Comparison of ENCODE assay signal across 23 mouse cellular contexts in genomic region chr12:58556060-58556459, GRCm38 (mm10).
DNase-seq lines count a peak whose midpoint lies in the region; ATAC-seq and TF ChIP-seq lines count a peak whose summit lies in the region.
"Had no signal": no experiment of that assay in that cellular context is flagged by ENCODE, and none has a peak within 500 bp of the region (broad histone marks: within the 10 kb centered on the region; RNA-seq: fewer than 3 reads in every experiment).

No protein-coding gene starts in this region.

- H3K27me3 ChIP-seq in limb, embryonic 13.5 days: no peaks in the 10 kb centered on the region
- no peaks in the 10 kb centered on the region for H3K27me3 ChIP-seq in limb, embryonic 10.5 days (ENCODE audit: low read depth, poor library complexity, severe bottlenecking)
- H3K27me3 ChIP-seq in stomach, embryonic 15.5 days (replicated peaks): no peaks in the 10 kb centered on the region
- H3K27me3 ChIP-seq in stomach, postnatal 0 days (ENCODE audit: control insufficient read depth, insufficient read depth, low read length): no peaks in the 10 kb centered on the region
- no peaks in the 10 kb centered on the region for H3K27me3 ChIP-seq in heart, adult 2 months (ENCODE audit: control insufficient read depth, insufficient read depth, low read length)
- H3K27me3 ChIP-seq in cerebellum, adult 2 months (ENCODE audit: control insufficient read depth, insufficient read depth, low read length): no peaks in the 10 kb centered on the region
- H3K27me3 ChIP-seq: embryonic facial prominence, embryonic 12.5 days; forebrain, embryonic 13.5 days; hindbrain, embryonic 13.5 days; megakaryocyte, embryonic 14.5 days; midbrain, embryonic 13.5 days had no signal

- 0 out of 2 replicates have a peak overlapping the region, but pooled peaks have one; percentile 22 for H3K27ac ChIP-seq in limb, embryonic 13.5 days
- H3K27ac ChIP-seq in limb, embryonic 10.5 days: no peak overlapping the region
- peak overlapping the region; percentile 11; the same call in 1 of the 2 replicates for H3K27ac ChIP-seq in stomach, embryonic 15.5 days
- H3K27ac ChIP-seq in stomach, postnatal 0 days (replicated peaks): no peak overlapping the region
- no peak overlapping the region for H3K27ac ChIP-seq in heart, adult 2 months
- no peak overlapping the region for H3K27ac ChIP-seq in cerebellum, adult 2 months (ENCODE audit: insufficient read depth, low read length)
- H3K27ac ChIP-seq: embryonic facial prominence, embryonic 12.5 days; forebrain, embryonic 13.5 days; hindbrain, embryonic 13.5 days; midbrain, embryonic 13.5 days had no signal

- DNase-seq in limb, embryonic 10.5 days (ENCODE audit: low spot score): no peak
- DNase-seq in stomach, postnatal 0 days (ENCODE audit: low spot score): no peak
- peak; percentile 30 for DNase-seq in brain, adult 2 months (ENCODE audit: low read depth, low spot score)
- peak; percentile 43 for DNase-seq in skeletal muscle tissue, adult 2 months (ENCODE audit: low read depth, low spot score)
- no peak for DNase-seq in heart, adult 2 months
- DNase-seq in cerebellum, adult 2 months: no peak
- DNase-seq: adrenal gland, postnatal 36 days; cerebellum, adult 11 months; cerebellum, postnatal 10 days; kidney, adult 2 months; kidney, postnatal 14 days; left cerebral cortex, postnatal 4 days; liver, postnatal 0 days; retina, postnatal 1 day; right cerebral cortex, postnatal 25 days had no signal

- no peak overlapping the region for H3K4me2 ChIP-seq in limb, embryonic 13.5 days (replicated peaks)
- H3K4me2 ChIP-seq in stomach, embryonic 15.5 days: no peak overlapping the region
- H3K4me2 ChIP-seq in stomach, postnatal 0 days (replicated peaks; ENCODE audit: low read depth): no peak overlapping the region
- H3K4me2 ChIP-seq: embryonic facial prominence, embryonic 12.5 days; forebrain, embryonic 13.5 days; hindbrain, embryonic 13.5 days; liver, embryonic 11.5 days; midbrain, embryonic 13.5 days had no signal

- no peaks in the 10 kb centered on the region for H3K79me2 ChIP-seq in heart, adult 2 months (replicated peaks; ENCODE audit: control insufficient read depth, insufficient read depth, low read length)

- ATAC-seq in limb, embryonic 13.5 days (ENCODE audit: low FRiP score, low read depth): no peak
- no peak for ATAC-seq in stomach, embryonic 15.5 days (ENCODE audit: insufficient read depth, low FRiP score, low read depth)
- ATAC-seq in stomach, postnatal 0 days (ENCODE audit: low FRiP score, low TSS enrichment): no peak
- ATAC-seq: forebrain, embryonic 13.5 days; liver, postnatal 0 days; midbrain, embryonic 13.5 days had no signal

- intact Hi-C loops in heart, adult 2 months (cut with DNase I): no loop called here

- 85% methylated on average over 1 of the region's 1 CpGs for WGBS in limb, embryonic 13.5 days
- 94% methylated on average over 1 of the region's 1 CpGs for WGBS in limb, embryonic 10.5 days
- 68% methylated on average over 1 of the region's 1 CpGs for WGBS in stomach, embryonic 15.5 days
- 53% methylated on average over 1 of the region's 1 CpGs for WGBS in stomach, postnatal 0 days
- WGBS in heart, adult 2 months: 42% methylated on average over 1 of the region's 1 CpGs
- 84% methylated on average over 1 of the region's 1 CpGs for WGBS in cerebellum, adult 2 months

- H3K4me3 ChIP-seq in limb, embryonic 13.5 days: no peak overlapping the region
- no peak overlapping the region for H3K4me3 ChIP-seq in limb, embryonic 10.5 days
- H3K4me3 ChIP-seq in stomach, embryonic 15.5 days (replicated peaks): no peak overlapping the region
- no peak overlapping the region for H3K4me3 ChIP-seq in stomach, postnatal 0 days (ENCODE audit: low read depth, low read length)
- no peak overlapping the region for H3K4me3 ChIP-seq in heart, adult 2 months
- no peak overlapping the region for H3K4me3 ChIP-seq in cerebellum, adult 2 months (replicated peaks; ENCODE audit: insufficient read depth, low read depth, low read length)
- H3K4me3 ChIP-seq: embryonic facial prominence, embryonic 12.5 days; forebrain, embryonic 13.5 days; hindbrain, embryonic 13.5 days; megakaryocyte, embryonic 14.5 days; midbrain, embryonic 13.5 days had no signal

- H3K4me1 ChIP-seq in limb, embryonic 13.5 days: peaks cover 26% of the 10 kb centered on the region
- no peaks in the 10 kb centered on the region for H3K4me1 ChIP-seq in limb, embryonic 10.5 days
- no peaks in the 10 kb centered on the region for H3K4me1 ChIP-seq in stomach, embryonic 15.5 days
- H3K4me1 ChIP-seq in stomach, postnatal 0 days (replicated peaks; ENCODE audit: control insufficient read depth, insufficient read depth): no peaks in the 10 kb centered on the region; the same call in 1 of the 2 replicates
- no peaks in the 10 kb centered on the region for H3K4me1 ChIP-seq in heart, adult 2 months (ENCODE audit: control insufficient read depth, insufficient read depth, low read length)
- no peaks in the 10 kb centered on the region for H3K4me1 ChIP-seq in cerebellum, adult 2 months (ENCODE audit: control insufficient read depth, insufficient read depth, low read length)
- H3K4me1 ChIP-seq: embryonic facial prominence, embryonic 12.5 days; hindbrain, embryonic 13.5 days; midbrain, embryonic 13.5 days had no signal

- no peak for TF ChIP-seq POLR2A in heart, adult 2 months (IDR thresholded peaks at IDR 0.05; ENCODE audit: insufficient read depth, low read depth, low read length)
- no peak for TF ChIP-seq POLR2A in cerebellum, adult 2 months (IDR thresholded peaks at IDR 0.05; ENCODE audit: borderline replicate concordance, insufficient read depth, low read length)

- no peaks in the 10 kb centered on the region for H3K9me3 ChIP-seq in limb, embryonic 13.5 days
- H3K9me3 ChIP-seq in limb, embryonic 10.5 days (replicated peaks): no peaks in the 10 kb centered on the region
- no peaks in the 10 kb centered on the region for H3K9me3 ChIP-seq in stomach, embryonic 15.5 days
- no peaks in the 10 kb centered on the region for H3K9me3 ChIP-seq in stomach, postnatal 0 days (ENCODE audit: control insufficient read depth, low read length)
- H3K9me3 ChIP-seq: embryonic facial prominence, embryonic 12.5 days; forebrain, embryonic 13.5 days; hindbrain, embryonic 13.5 days; megakaryocyte, embryonic 14.5 days; midbrain, embryonic 13.5 days had no signal

- TF ChIP-seq EP300 in stomach, postnatal 0 days (optimal IDR thresholded peaks at IDR 0.05): no peak
- no peak for TF ChIP-seq EP300 in heart, adult 2 months (IDR thresholded peaks at IDR 0.05; ENCODE audit: insufficient read depth, low read depth, low read length)

- H3K9ac ChIP-seq in limb, embryonic 13.5 days: no peak overlapping the region
- no peak overlapping the region for H3K9ac ChIP-seq in stomach, embryonic 15.5 days
- H3K9ac ChIP-seq in stomach, postnatal 0 days (ENCODE audit: low read length): no peak overlapping the region
- H3K9ac ChIP-seq in heart, adult 2 months (ENCODE audit: low read depth, low read length): no peak overlapping the region
- H3K9ac ChIP-seq: embryonic facial prominence, embryonic 12.5 days; forebrain, embryonic 13.5 days; hindbrain, embryonic 13.5 days; liver, postnatal 0 days; midbrain, embryonic 13.5 days had no signal

- no peaks in the 10 kb centered on the region for H3K36me3 ChIP-seq in limb, embryonic 13.5 days
- no peaks in the 10 kb centered on the region for H3K36me3 ChIP-seq in limb, embryonic 10.5 days
- H3K36me3 ChIP-seq in stomach, embryonic 15.5 days: no peaks in the 10 kb centered on the region
- no peaks in the 10 kb centered on the region for H3K36me3 ChIP-seq in stomach, postnatal 0 days (ENCODE audit: control insufficient read depth, insufficient read depth, low read length)
- no peaks in the 10 kb centered on the region for H3K36me3 ChIP-seq in heart, adult 2 months (ENCODE audit: control insufficient read depth, insufficient read depth, low read length)
- H3K36me3 ChIP-seq: embryonic facial prominence, embryonic 12.5 days; hindbrain, embryonic 13.5 days; midbrain, embryonic 13.5 days had no signal

- no peak for TF ChIP-seq CTCF in stomach, postnatal 0 days (IDR thresholded peaks at IDR 0.05; ENCODE audit: low read depth)
- no peak for TF ChIP-seq CTCF in heart, adult 2 months (IDR thresholded peaks at IDR 0.05)
- TF ChIP-seq CTCF in cerebellum, adult 2 months (IDR thresholded peaks at IDR 0.05; ENCODE audit: borderline replicate concordance, insufficient read depth, low read depth, low read length): no peak

Comparison
In these comparisons a context has a peak if more than half of its experiments do, and no peak if none do; other contexts are left out.
1. H3K27ac ChIP-seq: peak in limb, embryonic 13.5 days (single experiment) and stomach, embryonic 15.5 days (single experiment); none in limb, embryonic 10.5 days (single experiment), stomach, postnatal 0 days (single experiment), heart, adult 2 months (single experiment) and cerebellum, adult 2 months (single experiment).
2. DNase-seq: peak in brain, adult 2 months (single experiment) and skeletal muscle tissue, adult 2 months (single experiment); none in limb, embryonic 10.5 days (single experiment), stomach, postnatal 0 days (single experiment), heart, adult 2 months (0 of 2) and cerebellum, adult 2 months (0 of 2).